Mouse (Mus musculus): ENCODE measurements around the gene Gm826. TPM values are rescaled to one million over a fixed set of nuclear protein-coding genes. Genes with fewer than 3 reads are reported as not detected.

The Gm826 gene
- polyA plus RNA-seq, 1 experiment, result 0.65 TPM

DNA sequence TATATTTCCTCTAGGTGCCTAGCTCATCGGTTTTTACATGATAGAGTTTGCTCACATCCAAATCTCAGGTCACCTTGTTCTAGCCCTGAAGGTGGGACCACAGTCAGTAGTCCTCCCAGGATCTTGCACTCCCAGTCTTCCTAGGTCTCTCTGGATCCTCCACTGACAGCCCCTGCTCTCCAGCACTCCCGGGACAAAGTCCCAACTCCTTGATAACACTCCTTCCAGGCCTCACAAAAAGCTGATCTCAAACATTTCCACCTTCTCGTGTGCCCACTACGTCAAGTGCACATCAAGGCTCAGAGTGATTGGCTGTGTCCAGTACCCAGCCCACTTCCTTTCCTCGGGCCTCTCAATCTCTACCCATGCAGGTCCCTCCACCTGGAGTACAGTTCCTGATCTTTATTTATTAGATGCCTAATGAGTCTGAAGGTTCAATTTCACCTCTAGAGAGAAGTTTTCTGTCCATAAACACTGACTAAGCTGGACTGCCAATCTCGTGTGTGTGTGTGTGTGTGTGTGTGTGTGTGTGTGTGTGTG lies 8.8 kb downstream of the Gm826 start:
- TF ChIP-seq CTCF (IDR thresholded peaks at IDR 0.05; ENCODE audit: extremely low read depth, insufficient read length, insufficient replicate concordance, low read depth, low read length) (no peak), POLR2A (IDR thresholded peaks at IDR 0.05; ENCODE audit: low read depth, low read length) (no peak)
- Histone ChIP-seq H3K27me3 (ENCODE audit: control insufficient read depth, insufficient read depth, low read length) (no peaks in the 10 kb centered on the region), H3K4me1 (ENCODE audit: control insufficient read depth, insufficient read depth, insufficient read length, low read length) (peaks cover 8% of the 10 kb centered on the region; the same call in 1 of the 2 replicates), H3K4me3 (ENCODE audit: low read depth, low read length) (no peak overlapping the region), H3K27ac (ENCODE audit: insufficient read depth, low read depth, low read length) (peak overlapping the region; percentile 59), H3K36me3 (ENCODE audit: control insufficient read depth, insufficient read depth, low read length) (no peaks in the 10 kb centered on the region)
- 36% methylated on average over 6 of the region's 6 CpGs for WGBS

- TF ChIP-seq POLR2A (IDR thresholded peaks at IDR 0.05; ENCODE audit: low read depth, low read length) (no peak), CTCF (IDR thresholded peaks at IDR 0.05; ENCODE audit: extremely low read depth, insufficient read length, insufficient replicate concordance, low read depth, low read length) (no peak)
- H3K4me1 ChIP-seq (ENCODE audit: control insufficient read depth, insufficient read depth, insufficient read length, low read length), result peaks cover 3% of the 10 kb centered on the region; the same call in 1 of the 2 replicates
- WGBS, result 24% methylated on average over 4 of the region's 4 CpGs
- H3K27ac ChIP-seq (ENCODE audit: insufficient read depth, low read depth, low read length), result no peak overlapping the region
- no peak overlapping the region for H3K4me3 ChIP-seq (ENCODE audit: low read depth, low read length)
- H3K36me3 ChIP-seq (ENCODE audit: control insufficient read depth, insufficient read depth, low read length), result no peaks in the 10 kb centered on the region
- H3K27me3 ChIP-seq (ENCODE audit: control insufficient read depth, insufficient read depth, low read length), result no peaks in the 10 kb centered on the region
These were observed 12.1 kb downstream of the Gm826 start for GRCm38 (mm10) chr2:160321829-160322228.

- Histone ChIP-seq H3K27ac (ENCODE audit: insufficient read depth, low read depth, low read length) (no peak overlapping the region), H3K36me3 (ENCODE audit: control insufficient read depth, insufficient read depth, low read length) (no peaks in the 10 kb centered on the region), H3K4me1 (ENCODE audit: control insufficient read depth, insufficient read depth, insufficient read length, low read length) (peaks cover 6% of the 10 kb centered on the region; the same call in 1 of the 2 replicates), H3K4me3 (ENCODE audit: low read depth, low read length) (no peak overlapping the region), H3K27me3 (ENCODE audit: control insufficient read depth, insufficient read depth, low read length) (no peaks in the 10 kb centered on the region)
- 24% methylated on average over 4 of the region's 4 CpGs for WGBS
- TF ChIP-seq CTCF (IDR thresholded peaks at IDR 0.05; ENCODE audit: extremely low read depth, insufficient read length, insufficient replicate concordance, low read depth, low read length) (no peak), POLR2A (IDR thresholded peaks at IDR 0.05; ENCODE audit: low read depth, low read length) (no peak)
These were observed 15.7 kb downstream of the Gm826 start for GRCm38 (mm10) chr2:160318255-160318654.

DNA sequence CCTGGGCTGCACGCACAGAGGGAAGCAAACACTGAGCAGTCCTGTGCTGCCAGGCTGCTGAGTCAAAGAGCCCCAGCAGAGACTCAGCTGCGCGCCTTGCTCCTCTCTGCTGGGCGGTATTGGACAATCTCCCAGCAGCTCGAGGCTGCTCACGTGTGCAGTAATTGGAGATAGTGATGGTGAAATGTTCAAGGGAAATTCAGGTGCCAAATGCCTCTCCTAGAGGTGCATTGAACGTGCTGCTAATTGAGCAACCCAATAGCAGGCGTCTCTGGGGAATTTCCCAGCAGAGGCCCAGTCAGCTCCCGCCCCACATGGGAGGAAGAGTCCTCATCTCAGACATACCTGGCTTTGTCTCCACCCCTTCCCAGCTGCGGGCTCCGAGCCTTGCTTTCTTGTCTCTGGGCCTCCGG lies 20.4 kb downstream of the Gm826 start:
- Histone ChIP-seq H3K4me1 (ENCODE audit: control insufficient read depth, insufficient read depth, insufficient read length, low read length) (peaks cover 3% of the 10 kb centered on the region; the same call in 1 of the 2 replicates), H3K36me3 (ENCODE audit: control insufficient read depth, insufficient read depth, low read length) (no peaks in the 10 kb centered on the region), H3K27ac (ENCODE audit: insufficient read depth, low read depth, low read length) (no peak overlapping the region), H3K4me3 (ENCODE audit: low read depth, low read length) (no peak overlapping the region), H3K27me3 (ENCODE audit: control insufficient read depth, insufficient read depth, low read length) (no peaks in the 10 kb centered on the region)
- TF ChIP-seq POLR2A (IDR thresholded peaks at IDR 0.05; ENCODE audit: low read depth, low read length), result no peak
- 25% methylated on average over 12 of the region's 12 CpGs for WGBS

GRCm38 (mm10) chr2:160305070-160305469 lies 28.9 kb downstream of the Gm826 start:
- no peaks in the 10 kb centered on the region for H3K4me1 ChIP-seq (ENCODE audit: control insufficient read depth, insufficient read depth, insufficient read length, low read length)
- H3K36me3 ChIP-seq (ENCODE audit: control insufficient read depth, insufficient read depth, low read length), result no peaks in the 10 kb centered on the region
- H3K27ac ChIP-seq (ENCODE audit: insufficient read depth, low read depth, low read length), result no peak overlapping the region
- H3K4me3 ChIP-seq (ENCODE audit: low read depth, low read length), result no peak overlapping the region
- H3K27me3 ChIP-seq (ENCODE audit: control insufficient read depth, insufficient read depth, low read length), result no peaks in the 10 kb centered on the region
- no peak for TF ChIP-seq CTCF (IDR thresholded peaks at IDR 0.05; ENCODE audit: extremely low read depth, insufficient read length, insufficient replicate concordance, low read depth, low read length)
- TF ChIP-seq POLR2A (IDR thresholded peaks at IDR 0.05; ENCODE audit: low read depth, low read length), result no peak
- whole genome bisulfite sequencing, result 85% methylated on average over 3 of the region's 3 CpGs

DNA sequence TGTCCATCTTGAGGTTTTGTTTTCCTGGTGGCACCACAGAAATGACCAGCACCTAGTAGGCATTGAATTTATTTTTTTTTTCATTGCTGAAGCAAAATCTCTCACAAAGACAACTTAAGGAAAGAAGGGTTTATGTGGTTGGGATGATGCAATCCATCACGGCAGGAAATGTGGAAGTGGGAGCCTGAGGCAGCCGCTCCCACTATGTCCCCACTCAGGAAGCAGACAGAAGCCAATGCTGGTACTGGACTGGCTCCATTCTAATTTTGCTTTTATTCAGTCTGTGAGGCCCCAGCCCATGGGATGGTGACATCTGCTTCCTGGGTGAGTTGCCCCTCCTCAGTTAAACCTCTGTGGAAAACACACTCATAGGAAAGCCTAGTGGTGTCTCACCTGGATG lies 30.0 kb downstream of the Gm826 start:
- H3K27ac ChIP-seq (ENCODE audit: insufficient read depth, low read depth, low read length), result no peak overlapping the region
- 64% methylated on average over 2 of the region's 2 CpGs for WGBS
- no peaks in the 10 kb centered on the region for H3K27me3 ChIP-seq (ENCODE audit: control insufficient read depth, insufficient read depth, low read length)
- TF ChIP-seq POLR2A (IDR thresholded peaks at IDR 0.05; ENCODE audit: low read depth, low read length), result no peak
- H3K4me3 ChIP-seq (ENCODE audit: low read depth, low read length), result no peak overlapping the region
- no peaks in the 10 kb centered on the region for H3K36me3 ChIP-seq (ENCODE audit: control insufficient read depth, insufficient read depth, low read length)
- no peaks in the 10 kb centered on the region for H3K4me1 ChIP-seq (ENCODE audit: control insufficient read depth, insufficient read depth, insufficient read length, low read length)

DNA sequence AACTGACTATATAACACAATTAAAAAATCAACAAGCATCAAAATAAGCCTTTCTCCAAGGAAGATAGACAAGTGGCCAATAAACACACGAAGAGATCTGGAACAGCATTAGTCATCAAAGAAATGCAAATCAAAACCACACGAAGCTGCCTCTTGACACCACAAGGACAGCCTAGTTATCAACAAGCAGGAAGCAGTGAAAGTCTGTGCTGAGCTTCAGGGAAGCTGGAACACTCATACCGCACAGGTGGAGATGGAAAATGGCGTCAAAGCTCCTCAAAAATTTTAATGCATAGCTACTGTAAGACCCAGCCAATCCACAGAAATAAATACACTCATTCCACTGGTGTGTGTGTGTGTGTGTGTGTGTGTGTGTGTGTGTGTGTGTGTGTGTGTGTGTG lies 31.9 kb downstream of the Gm826 start:
- Histone ChIP-seq H3K4me1 (ENCODE audit: control insufficient read depth, insufficient read depth, insufficient read length, low read length) (no peaks in the 10 kb centered on the region), H3K4me3 (ENCODE audit: low read depth, low read length) (no peak overlapping the region), H3K27ac (ENCODE audit: insufficient read depth, low read depth, low read length) (no peak overlapping the region), H3K27me3 (ENCODE audit: control insufficient read depth, insufficient read depth, low read length) (no peaks in the 10 kb centered on the region), H3K36me3 (ENCODE audit: control insufficient read depth, insufficient read depth, low read length) (no peaks in the 10 kb centered on the region)
- TF ChIP-seq POLR2A (IDR thresholded peaks at IDR 0.05; ENCODE audit: low read depth, low read length) (no peak), CTCF (IDR thresholded peaks at IDR 0.05; ENCODE audit: extremely low read depth, insufficient read length, insufficient replicate concordance, low read depth, low read length) (no peak)
- 44% methylated on average over 4 of the region's 4 CpGs for WGBS

DNA sequence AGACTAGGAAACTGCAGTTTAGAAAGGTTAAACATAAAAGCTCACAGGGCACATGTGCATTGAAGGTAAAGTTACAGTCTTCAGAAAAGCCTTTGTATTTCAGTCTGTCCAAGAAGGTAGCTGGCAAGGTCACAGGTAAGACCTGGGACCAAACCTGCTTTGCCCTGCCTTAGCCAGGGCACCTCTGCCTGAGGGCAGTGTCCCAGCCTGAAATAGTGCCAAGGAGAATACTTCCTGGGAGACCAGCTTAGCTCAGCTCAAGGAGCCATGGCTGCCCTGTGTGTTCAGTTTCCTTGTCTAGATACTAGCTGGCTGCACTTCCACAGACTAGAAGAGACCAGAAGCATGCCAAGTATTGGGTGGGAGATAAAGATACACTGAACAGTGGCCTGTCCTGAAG lies 35.4 kb downstream of the Gm826 start:
- Histone ChIP-seq H3K4me3 (ENCODE audit: low read depth, low read length) (no peak overlapping the region), H3K36me3 (ENCODE audit: control insufficient read depth, insufficient read depth, low read length) (no peaks in the 10 kb centered on the region), H3K27ac (ENCODE audit: insufficient read depth, low read depth, low read length) (no peak overlapping the region), H3K4me1 (ENCODE audit: control insufficient read depth, insufficient read depth, insufficient read length, low read length) (no peaks in the 10 kb centered on the region), H3K27me3 (ENCODE audit: control insufficient read depth, insufficient read depth, low read length) (no peaks in the 10 kb centered on the region)
- no peak for TF ChIP-seq CTCF (IDR thresholded peaks at IDR 0.05; ENCODE audit: extremely low read depth, insufficient read length, insufficient replicate concordance, low read depth, low read length)
- no peak for TF ChIP-seq POLR2A (IDR thresholded peaks at IDR 0.05; ENCODE audit: low read depth, low read length)

Measured in small intestine, adult 2 months (tissue).